Mouse (Mus musculus) cerebellum, postnatal 14 days (tissue): Measurements from ENCODE around the gene Sgms1.

Experiments used
- DNase-seq, 2 experiments: peaks; one replicate each; pipeline ENCODE4 v3.0.0; 2021; ENCODE audit warnings: mixed read lengths in 2 of 2

Gene Sgms1

GRCm38 (mm10) chr19:32348955-32349654 lies 40.4 kb downstream of the Sgms1 start:
- no peak for DNase-seq

DNA sequence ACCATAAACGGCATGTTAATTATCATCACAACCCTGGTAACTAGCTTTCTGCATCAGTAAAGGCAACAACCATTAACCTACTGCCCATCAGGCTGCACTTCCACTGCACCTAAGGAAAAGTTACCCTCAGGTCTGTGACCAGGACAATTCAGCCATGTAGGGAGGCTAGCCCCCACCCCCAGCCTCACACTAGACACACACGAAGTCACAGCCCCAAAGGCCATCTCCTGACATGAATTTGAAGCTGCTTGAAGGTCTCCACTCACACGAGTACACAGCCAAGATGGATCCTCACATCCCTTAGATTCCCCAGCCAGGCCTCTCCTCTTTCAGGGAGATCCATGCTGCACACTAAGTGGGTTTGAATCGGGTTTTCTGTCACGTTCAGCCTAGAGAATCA lies 42.0 kb downstream of the Sgms1 start:
- no peak for DNase-seq

- DNase-seq: no peak
These were observed 42.7 kb downstream of the Sgms1 start for GRCm38 (mm10) chr19:32346624-32347341.

DNA sequence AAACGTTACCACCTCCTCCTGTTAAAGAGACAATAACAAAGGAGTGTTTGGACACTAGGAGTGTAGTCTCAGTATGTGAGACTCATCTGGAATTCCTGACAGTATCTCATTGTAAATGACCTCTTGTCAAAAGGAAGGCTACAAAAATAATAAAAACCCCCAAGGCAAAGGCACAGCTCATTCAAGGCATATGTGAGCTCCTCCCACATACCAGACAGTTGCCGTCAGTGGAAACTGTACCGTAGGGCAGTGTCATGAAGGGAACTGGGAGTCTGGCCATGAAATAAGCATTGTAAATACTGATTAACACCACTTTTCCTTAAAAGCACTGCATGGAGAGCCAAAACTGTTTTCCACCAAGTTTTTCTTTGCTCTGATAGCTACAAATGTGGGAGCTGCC lies 43.3 kb downstream of the Sgms1 start:
- no peak for DNase-seq

GRCm38 (mm10) chr19:32345181-32345745 lies 44.3 kb downstream of the Sgms1 start:
- DNase-seq: no peak

DNA sequence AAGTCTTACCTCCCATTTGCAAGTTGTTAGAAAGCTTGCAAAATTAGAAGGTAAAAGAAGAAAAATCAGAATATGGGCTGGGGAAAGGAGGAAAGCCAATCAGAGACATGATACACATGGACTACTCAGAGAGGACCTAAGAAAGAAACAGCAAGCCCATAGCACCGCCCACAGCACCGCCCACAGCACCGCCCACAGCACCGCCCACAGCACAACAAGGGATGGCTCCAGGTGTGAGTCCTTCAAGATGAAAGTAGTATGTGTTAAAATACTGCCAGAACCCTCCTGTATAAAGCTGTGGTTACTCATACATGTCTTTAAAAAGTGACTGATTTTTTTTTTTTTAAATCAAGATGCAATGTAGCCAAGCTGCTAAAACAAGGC lies 44.8 kb downstream of the Sgms1 start:
- no peak for DNase-seq

- peak; percentile 59 for DNase-seq
These were observed 45.4 kb downstream of the Sgms1 start for GRCm38 (mm10) chr19:32343937-32344737.

- no peak for DNase-seq
These were observed 47.1 kb downstream of the Sgms1 start for GRCm38 (mm10) chr19:32342436-32342835.

DNA sequence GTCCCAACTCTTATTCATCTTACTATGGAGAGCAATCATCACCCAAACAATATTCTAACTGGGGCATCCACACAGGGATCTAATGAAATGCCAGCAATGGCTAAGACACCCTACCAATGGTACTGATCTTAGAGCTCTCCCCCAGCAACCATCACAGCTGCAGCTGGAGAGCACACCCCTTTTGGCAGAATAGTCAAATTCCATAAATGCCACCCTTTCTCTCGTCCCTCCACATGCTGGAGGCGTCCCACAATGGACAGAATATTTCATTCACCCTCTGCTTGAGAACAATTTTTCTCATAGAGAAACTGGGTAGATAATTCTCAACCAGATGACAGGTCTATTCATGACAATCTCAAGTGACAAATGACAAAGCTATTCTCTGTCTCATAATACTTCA lies 48.4 kb downstream of the Sgms1 start:
- no peak for DNase-seq

DNA sequence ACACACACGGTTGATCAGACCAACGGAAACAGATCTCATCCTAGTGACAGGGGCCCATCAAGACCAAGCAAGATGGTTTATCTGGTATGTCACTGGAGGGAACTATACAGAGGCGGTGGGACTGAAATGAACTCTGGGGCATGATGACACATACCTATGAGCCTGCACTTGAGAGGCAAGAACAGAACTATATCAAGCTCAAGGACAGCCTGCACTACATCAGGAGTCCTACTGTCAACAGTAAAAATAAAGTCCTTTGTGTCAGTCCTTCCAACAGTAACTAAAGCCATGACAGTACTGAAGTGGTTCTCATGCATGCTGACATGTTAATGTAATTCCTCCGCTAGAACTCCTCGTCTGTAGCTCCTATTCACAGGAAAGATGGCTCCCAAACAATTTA lies 49.3 kb downstream of the Sgms1 start:
- no peak for DNase-seq

DNA sequence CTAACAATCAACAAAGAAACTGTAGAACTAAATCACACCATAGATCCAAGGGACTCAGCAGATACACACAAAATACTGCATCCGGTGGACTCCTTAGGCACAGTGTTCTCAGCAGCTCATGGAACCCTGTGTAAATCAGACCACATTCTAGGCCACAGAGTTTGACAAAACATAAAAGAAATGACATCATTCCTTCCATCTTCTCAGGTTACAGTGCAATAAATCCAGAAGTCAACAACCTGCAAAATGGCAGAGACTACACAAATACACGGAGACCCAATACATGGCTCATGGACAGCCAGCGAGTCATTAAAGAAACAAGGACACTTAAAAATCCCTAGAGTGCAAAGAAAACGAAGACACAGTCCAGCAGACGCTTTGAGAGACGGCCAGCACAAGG lies 51.8 kb downstream of the Sgms1 start:
- DNase-seq: no peak

DNA sequence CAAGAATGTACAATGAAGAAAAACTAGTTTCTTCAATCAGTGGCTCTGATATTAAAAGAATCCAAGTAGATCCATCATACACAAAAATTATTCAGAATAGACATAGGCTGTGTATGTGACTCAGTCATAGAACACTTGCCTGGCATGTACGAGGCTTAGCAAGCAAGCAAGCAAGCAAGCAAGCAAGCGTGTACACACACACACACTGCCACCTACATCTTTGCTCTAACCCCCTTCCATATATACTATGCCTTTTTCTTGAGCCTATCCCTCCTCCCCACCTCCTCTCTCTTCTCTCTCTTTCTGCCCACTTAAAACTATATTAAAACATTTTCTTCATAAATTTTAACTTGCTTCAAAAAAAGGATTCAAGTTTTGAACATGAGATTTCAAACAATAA lies 54.8 kb downstream of the Sgms1 start:
- no peak for DNase-seq

- DNase-seq: no peak
These were observed 56.0 kb downstream of the Sgms1 start for GRCm38 (mm10) chr19:32333544-32333943.

GRCm38 (mm10) chr19:32332779-32333460 lies 56.6 kb downstream of the Sgms1 start:
- DNase-seq: peak; percentile 74 to 78

DNA sequence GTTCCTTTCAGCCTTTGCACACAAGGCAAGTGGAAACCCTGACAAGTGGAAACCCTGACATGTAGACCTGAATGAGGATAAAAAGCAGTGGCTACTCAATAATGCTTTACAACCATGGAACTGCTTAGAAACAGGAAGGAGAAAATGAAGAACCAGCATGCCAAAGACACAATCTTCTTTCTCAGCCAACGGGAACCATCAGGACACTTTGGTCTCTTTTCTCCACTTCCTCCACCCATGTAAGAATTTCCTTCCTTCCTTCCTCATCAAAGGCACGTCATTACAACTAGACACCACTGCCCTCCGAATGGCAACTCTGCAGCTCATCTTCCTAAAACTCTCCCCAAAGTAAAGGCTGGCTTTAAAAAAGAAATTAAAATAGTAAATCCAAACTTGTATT lies 59.3 kb downstream of the Sgms1 start:
- DNase-seq: no peak

GRCm38 (mm10) chr19:32329511-32329910 lies 60.0 kb downstream of the Sgms1 start:
- peak; percentile 58 for DNase-seq

DNA sequence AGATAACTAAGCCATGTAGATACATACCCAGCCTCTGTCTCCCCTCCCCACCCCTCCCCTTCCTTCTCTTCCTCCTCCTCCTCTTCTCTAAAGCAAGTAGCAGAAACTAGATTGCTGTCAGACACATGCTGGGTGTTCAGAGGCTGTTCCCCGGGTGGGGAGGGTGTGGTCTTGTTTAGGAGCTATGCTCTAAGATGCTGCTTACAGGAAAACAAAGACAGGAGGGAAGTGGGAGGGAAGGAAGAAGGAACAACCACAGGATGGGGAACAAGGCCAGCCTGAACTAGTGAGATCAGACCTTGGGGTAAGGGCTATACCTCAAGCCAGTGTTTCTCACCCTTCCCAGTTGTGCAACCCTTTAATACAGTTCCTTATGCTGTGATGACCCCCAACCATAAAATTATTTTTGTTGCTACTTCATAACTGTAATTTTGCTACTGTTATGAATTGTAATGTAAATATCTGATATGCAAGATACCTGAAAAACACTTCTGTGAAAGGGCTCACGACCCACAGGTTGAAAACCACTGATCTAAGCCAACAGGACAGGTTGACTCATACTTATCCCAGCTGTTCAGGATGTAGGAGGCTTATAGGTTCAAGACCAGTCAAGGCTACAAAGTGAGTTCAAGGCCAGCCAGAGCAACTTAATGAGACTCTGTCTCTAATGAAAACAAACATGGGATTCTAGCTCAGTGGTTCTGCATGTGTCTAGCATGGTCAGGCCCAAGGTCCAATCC lies 61.3 kb downstream of the Sgms1 start:
- DNase-seq: no peak

DNA sequence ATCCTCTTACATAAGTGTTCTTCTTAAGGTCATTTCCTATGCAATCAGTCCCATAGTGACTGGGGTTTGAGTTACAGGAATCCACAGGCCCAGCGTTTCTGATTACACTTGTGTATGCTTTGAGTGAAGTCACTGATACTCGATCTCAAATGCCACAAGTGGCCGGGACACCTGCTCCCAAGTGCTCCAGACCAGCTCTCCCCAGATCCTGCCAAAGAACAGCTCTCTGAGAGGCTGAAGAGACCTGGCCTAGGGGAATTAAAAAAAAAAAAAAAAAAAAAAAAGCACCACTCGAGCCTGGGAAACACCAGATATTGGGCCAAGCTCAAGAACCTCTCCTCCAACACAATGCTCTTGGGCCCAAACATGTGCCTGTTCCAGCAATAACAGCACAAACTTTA lies 62.9 kb downstream of the Sgms1 start:
- DNase-seq: no peak

DNA sequence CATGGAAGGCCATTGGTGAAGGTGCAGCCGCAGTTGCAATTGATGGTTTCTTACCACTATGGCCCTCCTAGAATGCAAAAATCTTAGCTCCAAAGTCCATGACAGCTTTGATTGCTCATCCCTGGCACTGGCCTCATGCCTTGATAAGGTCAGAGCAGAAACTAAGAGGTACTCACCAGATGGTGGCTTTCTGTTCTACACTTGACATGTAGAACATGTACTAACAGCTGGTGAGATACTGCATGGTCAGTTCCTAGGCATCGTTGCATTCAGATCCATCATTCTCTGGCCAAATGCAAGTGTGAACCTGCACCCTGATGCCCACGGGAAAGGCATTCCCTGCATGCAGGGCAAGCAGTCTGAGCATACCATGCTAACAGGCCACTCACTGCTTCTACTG lies 63.4 kb downstream of the Sgms1 start:
- DNase-seq: no peak

DNA sequence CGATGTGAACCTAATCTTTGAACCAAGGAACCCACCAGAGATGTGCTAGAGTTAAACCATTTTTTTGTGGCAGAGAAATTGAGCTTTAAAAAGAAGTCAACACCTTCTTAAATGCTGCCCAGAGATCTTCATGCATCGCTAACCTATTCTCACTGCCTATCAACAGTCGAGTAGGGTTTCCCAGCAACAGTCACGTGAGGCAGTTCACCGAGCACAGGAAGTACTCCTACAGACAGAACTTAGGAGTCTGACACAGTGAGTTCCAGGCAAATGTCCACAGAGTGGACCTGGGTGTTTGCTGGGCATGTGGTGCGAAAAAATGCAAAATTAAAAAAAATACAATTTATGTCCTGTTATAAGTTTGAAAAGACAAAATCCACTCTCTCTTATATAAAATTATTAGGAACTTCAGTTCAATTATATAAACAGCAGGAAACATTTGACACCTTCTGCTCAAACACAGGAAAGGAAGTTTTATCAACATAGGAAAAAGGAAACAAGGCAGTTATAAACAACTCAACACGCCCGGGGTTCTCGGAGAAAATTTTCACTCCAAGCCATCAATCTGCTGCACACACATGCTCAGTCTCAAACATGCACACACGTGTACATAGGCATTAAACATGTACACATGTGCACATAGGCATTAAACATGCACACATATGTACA lies 64.3 kb downstream of the Sgms1 start:
- no peak for DNase-seq

- no peak for DNase-seq
These were observed 65.0 kb downstream of the Sgms1 start for GRCm38 (mm10) chr19:32324550-32324949.

GRCm38 (mm10) chr19:32323070-32323469 lies 66.4 kb downstream of the Sgms1 start:
- DNase-seq: no peak
